Mouse (Mus musculus): ENCODE results near the gene Casp8ap2.

The Casp8ap2 gene

GRCm38 (mm10) chr4:32668291-32668690, 53.0 kb downstream of the Casp8ap2 start:
- no peak for DNase-seq (ENCODE audit: low read depth, low spot score)

DNA sequence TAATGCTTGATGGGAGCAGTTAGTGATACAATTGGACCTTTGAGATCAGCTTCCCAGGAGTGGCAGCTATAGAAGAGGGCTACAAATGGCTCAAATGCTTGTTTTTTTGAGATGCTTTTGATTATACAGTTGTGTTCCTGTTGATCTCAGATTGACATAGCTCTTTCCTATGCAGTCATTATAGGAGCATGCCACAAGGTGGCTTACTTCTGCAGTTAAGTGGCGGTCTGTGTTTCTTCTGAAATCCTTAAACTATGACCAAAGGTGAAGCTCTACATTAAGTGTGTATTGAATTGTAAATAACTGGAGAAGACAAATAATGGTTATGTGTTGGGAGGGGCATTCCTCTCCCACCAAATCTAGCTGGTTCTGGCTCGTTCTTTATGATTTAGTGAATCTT, 54.6 kb downstream of the Casp8ap2 start:
- DNase-seq (ENCODE audit: low read depth, low spot score): no peak

- no peak for DNase-seq (ENCODE audit: low read depth, low spot score)
These were observed 58.8 kb downstream of the Casp8ap2 start for GRCm38 (mm10) chr4:32674025-32674424.

DNA sequence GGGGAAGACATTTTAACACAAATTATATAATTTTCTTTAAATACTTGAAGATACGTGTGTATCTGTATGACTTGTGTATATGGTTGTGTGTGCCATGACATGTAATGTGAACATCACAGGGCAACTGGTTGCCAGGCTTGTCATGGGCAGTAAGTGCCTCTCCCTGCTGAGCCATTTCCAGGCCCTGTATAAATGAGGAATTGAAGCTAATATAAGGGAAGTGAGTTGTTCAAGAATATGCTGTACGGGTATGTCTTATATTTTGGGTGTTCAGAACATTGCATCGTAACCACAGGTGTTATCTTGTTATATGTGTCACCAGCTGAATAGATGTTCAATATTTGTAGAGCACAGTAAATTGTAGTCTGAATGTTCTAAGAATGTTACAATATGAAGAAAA, 62.2 kb downstream of the Casp8ap2 start:
- no peak for DNase-seq (ENCODE audit: low read depth, low spot score)

DNA sequence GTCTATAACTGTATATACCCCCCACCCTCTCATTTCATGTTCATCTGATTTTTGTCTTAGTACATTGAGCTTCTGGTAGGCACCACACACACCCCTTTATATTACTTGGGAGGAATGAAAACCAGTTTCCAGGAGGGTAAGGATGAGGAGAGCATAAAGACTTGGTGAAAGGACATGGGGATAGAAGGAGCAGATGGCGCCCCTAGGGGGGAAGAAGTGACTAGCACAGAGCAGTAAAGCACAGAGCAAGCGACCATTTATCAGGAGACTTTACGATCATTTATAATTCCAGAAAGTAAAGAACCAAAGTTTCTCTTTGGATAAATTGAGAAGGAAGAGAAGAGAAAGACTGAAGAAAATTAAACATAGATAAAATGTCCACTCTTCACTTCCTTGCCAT, 65.6 kb downstream of the Casp8ap2 start:
- DNase-seq (ENCODE audit: low read depth, low spot score): no peak

- DNase-seq (ENCODE audit: low read depth, low spot score): no peak
These were observed 67.2 kb downstream of the Casp8ap2 start for GRCm38 (mm10) chr4:32682471-32682870.

DNA sequence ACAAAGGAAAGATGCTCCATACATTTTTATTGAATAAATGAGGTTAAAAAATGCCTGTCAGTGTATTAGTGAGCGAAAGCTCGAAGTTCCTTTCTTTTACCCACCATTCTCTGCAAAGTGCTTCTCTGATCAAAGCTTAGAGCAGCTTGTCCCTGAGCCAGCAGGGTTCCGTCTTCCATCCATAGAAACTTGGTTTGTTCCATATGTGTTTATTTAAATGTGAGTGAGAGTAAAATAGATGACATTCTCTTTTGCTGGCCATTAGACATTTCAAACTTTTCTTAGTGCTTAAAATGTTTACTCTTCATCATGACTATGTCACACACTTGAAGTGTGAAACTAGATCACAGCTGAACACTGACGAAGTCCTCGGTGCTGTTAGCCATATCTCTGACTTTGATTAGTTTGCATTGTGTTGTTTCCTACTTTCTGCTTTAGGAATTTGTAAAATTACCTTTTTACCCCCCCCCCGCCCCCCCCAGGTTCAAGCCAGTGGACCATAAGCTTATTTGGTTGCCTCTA, 67.9 kb downstream of the Casp8ap2 start:
- no peak for DNase-seq (ENCODE audit: low read depth, low spot score)

Measured in embryo, embryonic 11.5 days (tissue).